Mouse (Mus musculus) heart, adult 2 months (tissue): Measurements from ENCODE around the gene Rbm19.

Source experiments
- CTCF ChIP-seq: fragments of 200-600 bp; IDR thresholded peaks from 2 replicates; pipeline ENCODE4 v1.8.1; 2022; ENCODE audit warnings: antibody characterized with exemption, mild to moderate bottlenecking, moderate library complexity
- POLR2A ChIP-seq: fragments of 200-500 bp; IDR thresholded peaks from 2 replicates; pipeline ENCODE4 v1.6.1; 2011; ENCODE audit warnings: mild to moderate bottlenecking, low read depth, low read length, control low read depth; ENCODE audit not compliant: insufficient read depth

- TF ChIP-seq POLR2A (no peak), CTCF (no peak)
Measured at GRCm38 (mm10) chr5:120074101-120074500, 42.2 kb upstream of the Rbm19 start.
